Mouse (Mus musculus) cerebellum, adult 2 months (tissue): ENCODE data around the gene Sh2b3.

ENCODE experiments used
- CTCF ChIP-seq: fragments of 200-500 bp; IDR thresholded peaks from 2 replicates; pipeline ENCODE4 v1.5.1; 2011; ENCODE audit warnings: low read depth, mild to moderate bottlenecking, control low read depth, low read length, moderate library complexity, borderline replicate concordance; ENCODE audit not compliant: insufficient read depth
- POLR2A ChIP-seq: fragments of 200-500 bp; IDR thresholded peaks from 2 replicates; pipeline ENCODE4 v1.6.1; 2011; ENCODE audit warnings: low read length, control low read depth, borderline replicate concordance; ENCODE audit not compliant: insufficient read depth

DNA sequence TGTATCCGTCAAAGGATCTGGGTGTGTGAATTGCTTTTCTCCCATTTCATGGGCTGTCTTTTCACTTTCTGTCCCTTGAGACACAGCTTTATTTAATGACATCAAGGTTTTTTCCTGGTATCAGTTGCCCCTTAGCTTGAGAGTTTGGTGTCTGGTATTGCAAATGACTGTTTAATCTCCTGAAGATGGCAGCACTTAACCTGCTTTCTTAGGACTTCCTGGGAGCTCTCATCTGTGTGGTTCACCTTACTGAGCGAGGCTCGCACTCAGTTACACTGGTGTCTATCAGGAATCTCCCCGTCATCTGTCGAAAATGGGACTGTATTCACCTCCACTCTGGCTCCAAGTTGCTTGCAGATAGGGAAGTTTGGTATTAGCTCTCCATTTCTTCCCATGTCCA, 46.4 kb downstream of the Sh2b3 start:
- TF ChIP-seq CTCF = peak; percentile 27; the same call in 1 of the 2 replicates
- TF ChIP-seq POLR2A = no peak
